Mouse (Mus musculus) layer of hippocampus, adult 9-11 months (tissue): ENCODE measurements around the gene Slc2a6.
A peak's percentile ranks its signal among the peaks of the same experiment; 100 is the strongest.

Source experiments
- DNase-seq: peaks from one replicate; pipeline ENCODE4 v3.0.0; 2022

Gene Slc2a6

GRCm38 (mm10) chr2:27032361-27032760 is 4.6 kb upstream of the Slc2a6 start:
- DNase-seq = no peak

GRCm38 (mm10) chr2:27028437-27029015 is 728 bp upstream of the Slc2a6 start:
- no peak for DNase-seq

DNA sequence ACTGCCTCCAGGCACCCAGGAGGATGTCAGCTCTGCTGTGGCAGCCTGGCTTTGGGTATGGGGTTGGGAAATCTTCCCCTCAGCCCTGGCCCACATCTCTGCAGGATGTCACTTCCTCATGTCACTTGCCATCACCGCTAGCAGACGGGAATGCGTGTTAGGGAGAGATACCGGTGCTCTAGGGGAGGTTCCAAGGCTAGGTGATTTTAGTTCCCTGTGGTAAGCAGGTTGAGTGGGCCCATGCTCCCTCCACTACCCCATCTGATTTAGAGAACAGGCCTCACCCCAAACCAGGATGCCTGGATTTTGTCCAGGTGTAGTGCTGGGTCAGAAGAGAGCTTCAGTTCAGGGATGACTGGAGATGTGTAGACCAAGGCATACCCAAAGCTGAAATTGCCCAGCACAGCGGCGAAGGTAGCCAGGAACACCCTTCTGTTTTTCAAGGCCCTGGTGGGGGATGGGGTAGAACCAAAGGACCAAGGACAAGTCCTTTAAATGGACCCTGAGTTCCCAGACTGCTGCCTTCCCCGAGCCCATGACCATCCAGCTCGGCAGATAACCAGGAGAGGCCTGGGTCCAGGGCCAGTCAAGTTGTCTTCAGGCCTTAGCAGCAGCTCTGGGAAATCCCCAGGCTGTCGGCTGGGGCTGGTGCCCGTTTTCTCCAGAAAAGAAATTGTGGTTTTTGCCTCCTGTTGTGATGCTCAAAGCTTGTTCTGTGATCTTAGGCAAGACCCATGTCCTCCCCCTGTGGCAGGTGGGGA is 761 bp downstream of the Slc2a6 start:
- DNase-seq = no peak

DNA sequence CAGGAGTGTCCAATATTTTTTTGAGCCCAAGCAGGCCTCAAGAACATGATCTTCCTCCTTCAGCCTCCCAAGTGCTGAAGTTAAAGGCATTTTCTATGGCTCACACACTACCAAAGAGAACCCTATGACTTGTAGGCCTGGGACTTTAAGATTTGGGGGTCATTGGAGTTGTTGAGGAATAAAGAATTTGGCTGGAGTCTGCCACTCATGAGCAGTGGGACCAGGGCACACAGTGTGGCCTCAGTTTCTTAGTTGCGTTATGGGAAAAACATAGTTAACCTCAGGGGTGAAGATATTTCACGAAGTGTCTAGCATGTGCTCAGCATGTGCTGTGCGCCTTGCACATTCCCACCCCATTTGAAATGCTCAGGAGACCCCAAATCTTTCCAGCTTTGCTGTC is 1.5 kb downstream of the Slc2a6 start:
- DNase-seq = no peak

- DNase-seq = no peak
Measured at GRCm38 (mm10) chr2:27025545-27025944, 2.3 kb downstream of the Slc2a6 start.

DNA sequence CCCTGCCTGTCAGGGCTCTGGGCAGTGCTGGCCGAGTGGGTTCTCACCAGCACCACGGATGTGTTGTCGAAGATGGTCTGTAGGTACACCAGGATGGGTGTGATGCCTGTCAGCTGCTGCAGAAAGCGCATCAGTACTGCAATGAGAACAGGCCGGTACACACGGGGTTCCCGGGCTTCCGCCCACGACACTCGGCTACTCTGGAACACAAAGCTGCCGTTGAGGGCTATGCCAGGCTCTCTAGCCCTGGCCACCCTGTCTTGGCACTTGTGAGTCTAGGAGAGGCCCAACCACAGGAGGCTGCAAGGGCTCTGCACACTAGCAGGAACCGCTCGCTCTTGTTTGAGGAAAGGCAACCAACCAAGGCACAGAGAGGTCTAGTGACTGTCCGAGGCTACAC is 3.7 kb downstream of the Slc2a6 start:
- DNase-seq = no peak

DNA sequence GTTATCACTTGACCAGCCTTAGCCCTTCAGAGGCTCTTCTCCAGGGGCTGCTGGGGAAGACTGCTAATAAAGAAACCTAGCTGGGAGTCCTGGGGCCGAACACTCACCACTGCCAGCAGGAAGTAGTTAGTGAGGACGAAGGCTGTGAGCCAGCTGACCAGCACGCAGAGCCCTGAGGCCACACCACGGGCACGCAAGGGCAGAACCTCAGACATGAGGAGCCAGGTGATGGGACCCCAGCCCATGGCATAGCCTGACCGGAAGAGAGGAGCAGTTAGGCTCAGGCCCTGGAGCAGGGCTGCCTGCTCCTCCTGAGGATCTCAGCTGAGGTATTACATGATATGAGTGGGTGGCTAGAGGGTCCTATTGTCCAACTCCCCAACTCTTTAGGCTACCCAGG is 5.2 kb downstream of the Slc2a6 start:
- DNase-seq = no peak

DNA sequence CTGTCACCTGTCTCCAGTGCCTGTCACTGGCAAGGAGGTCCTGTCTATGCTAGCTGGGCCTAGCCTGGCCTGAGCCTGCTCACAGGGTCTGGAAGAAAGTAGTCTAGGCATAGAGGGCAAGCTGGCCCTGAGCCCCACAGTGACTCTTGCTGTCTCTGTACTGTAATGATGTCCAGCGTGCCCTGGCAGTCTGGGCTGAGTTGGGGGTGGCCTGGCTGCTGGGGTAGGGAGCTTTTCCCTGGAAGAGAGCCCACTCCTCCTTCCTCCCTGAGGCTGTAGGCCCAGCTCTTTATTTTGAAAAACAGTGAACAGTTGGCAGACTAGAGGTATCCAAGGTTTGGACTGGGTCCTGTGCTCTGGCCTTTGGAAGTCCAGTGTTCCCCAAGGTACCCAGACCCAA is 6.7 kb downstream of the Slc2a6 start:
- no peak for DNase-seq

DNA sequence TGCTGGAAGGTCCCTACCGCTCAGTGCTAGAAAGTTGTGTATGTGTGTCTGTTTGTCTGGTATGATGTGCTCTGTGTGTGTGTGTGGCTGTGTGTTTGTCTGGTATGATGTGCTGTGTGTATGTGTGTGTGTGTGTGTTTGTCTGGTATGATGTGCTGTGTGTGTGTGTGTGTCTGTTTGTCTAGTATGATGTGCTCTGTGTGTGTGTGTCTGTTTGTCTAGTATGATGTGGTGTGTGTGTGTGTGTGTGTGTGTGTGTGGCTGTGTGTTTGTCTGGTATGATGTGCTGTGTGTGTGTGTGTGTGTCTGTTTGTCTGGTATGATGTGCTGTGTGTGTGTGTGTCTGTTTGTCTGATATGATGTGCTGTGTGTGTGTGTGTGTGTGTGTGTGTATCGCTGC is 8.3 kb downstream of the Slc2a6 start:
- DNase-seq = no peak

- DNase-seq = no peak
Measured at GRCm38 (mm10) chr2:27017802-27018201, 10.0 kb downstream of the Slc2a6 start.

DNA sequence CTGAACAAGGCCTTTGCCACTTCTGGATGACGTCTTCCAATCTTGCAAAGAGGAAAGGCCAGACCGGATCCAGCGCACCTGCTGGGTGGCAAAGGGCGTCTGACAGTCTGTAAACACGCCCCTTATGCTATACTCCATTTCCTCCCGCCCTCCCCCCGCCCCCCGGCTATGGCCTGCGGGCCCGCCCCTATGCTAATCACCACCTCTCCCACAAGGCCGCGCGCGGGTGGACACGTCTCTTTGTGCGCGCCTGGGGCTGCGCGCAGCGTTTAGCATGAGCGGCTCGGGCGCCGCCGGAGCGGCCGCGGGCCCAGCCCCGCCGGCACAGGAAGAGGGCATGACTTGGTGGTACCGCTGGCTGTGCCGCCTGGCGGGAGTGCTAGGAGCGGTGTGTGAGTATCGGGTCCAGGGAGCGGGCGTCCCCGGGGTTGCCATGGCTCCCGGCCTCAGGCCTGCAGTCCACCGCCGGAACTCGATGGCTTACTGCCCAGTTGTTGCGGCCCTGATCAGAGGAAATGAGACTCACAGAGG is 18.0 kb downstream of the Slc2a6 start, which contains the start of gene Cacfd1:
Gene Cacfd1, plus strand, starts transcription at position 213 of the 531 bp plus-strand sequence.
- DNase-seq = peak; percentile 83

DNA sequence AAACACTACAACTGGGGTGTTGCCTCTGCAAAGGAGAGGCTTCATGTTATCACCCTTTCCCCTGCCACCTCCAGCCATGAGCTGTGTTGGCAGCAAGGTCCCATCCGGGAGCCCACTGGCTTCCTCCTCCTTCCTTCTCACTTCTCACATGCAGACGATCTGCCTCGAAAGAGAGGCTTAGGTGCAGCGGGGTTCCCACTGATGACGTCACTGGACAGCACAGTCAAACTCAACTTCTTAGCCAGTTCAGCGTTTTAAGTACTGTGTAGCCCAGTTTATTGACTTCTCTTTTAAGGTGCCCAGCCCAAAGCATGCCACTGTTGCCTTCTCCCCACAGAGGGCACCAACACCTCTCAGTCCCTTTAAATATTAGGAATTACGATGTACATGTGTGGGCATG is 20.1 kb downstream of the Slc2a6 start:
- no peak for DNase-seq

- peak; percentile 63 for DNase-seq
Measured at GRCm38 (mm10) chr2:27006255-27006654, 21.5 kb downstream of the Slc2a6 start.

DNA sequence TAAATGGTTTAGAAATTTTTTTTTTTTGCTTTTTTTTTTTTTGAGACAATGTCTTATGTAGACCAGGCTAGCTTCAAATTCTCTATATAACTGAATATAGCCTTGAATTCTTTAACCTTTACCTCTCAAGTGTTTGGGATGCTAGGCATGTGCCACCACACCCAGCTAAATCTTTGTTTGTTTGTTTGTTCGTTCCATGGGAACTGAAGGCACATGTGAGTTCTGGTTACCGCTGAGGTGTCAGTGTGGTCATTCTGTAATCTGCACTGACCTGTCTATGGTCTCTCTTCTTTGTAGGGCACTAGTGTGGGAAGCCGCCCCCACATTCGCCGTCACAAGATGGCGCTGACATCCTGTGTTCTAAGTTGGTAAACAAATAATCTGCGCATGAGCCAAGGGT is 29.8 kb downstream of the Slc2a6 start:
- no peak for DNase-seq

GRCm38 (mm10) chr2:26997498-26997897 is 30.3 kb downstream of the Slc2a6 start:
- no peak for DNase-seq

- no peak for DNase-seq
Measured at GRCm38 (mm10) chr2:26993936-26994335, 33.9 kb downstream of the Slc2a6 start.

DNA sequence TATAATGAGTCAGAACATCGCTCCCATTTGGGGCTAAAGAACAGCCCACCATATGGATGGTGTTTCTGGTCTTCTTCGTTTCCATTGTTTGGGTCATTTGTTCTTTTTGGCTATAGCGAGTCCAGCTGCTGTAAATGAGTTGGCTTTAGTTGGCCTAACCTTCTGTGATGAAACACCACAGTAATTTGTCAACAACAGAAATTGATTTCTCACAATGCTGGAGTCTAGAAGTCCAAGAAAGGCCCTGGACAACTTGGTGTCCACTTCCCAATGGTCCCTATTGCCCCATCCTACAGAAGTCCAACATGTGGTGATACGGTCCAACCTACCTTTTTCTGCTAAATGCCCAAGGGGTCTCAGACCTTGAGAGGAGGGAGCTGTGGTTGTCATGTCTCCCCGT is 43.2 kb downstream of the Slc2a6 start:
- no peak for DNase-seq

DNA sequence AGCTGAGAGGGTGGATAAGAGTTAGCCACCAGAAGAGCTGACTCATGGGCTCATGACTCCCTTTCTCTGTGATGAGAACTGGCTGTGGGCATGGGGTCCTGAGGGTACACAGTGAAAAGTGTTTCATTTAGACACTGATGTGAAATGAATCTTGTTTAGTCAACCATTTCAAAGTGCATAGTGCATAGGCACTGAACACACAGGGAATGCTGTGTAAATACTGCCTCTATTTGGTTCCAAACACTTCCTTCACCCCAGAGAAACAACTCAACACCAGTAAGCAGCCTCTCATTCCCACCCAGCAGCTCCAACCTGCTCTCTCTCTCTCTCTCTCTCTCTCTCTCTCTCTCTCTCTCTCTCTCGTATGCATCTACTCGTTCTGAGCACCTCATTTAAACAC is 43.6 kb downstream of the Slc2a6 start:
- no peak for DNase-seq

GRCm38 (mm10) chr2:26980361-26980760 is 47.4 kb downstream of the Slc2a6 start:
- no peak for DNase-seq

GRCm38 (mm10) chr2:26973960-26974359 is 53.8 kb downstream of the Slc2a6 start:
- DNase-seq = no peak

- DNase-seq = no peak
Measured at GRCm38 (mm10) chr2:26973116-26973515, 54.7 kb downstream of the Slc2a6 start, which contains the start of gene Adamts13. Gene Adamts13, plus strand, starts transcription at chr2:26973416.
